Mouse (Mus musculus) cerebellum, adult (tissue): ENCODE measurements around the gene Aqp1.
A peak's percentile ranks its signal among the peaks of the same experiment; 100 is the strongest.

Experiments used
- ATAC-seq: cut with Nextera tagmentation; 2 replicates; pipeline ENCODE4 v1.9.2; 2017; ENCODE audit warnings: mild to moderate bottlenecking, moderate library complexity, mixed read lengths; ENCODE audit not compliant: insufficient number of reproducible peaks, low FRiP score, low TSS enrichment

The Aqp1 gene

GRCm38 (mm10) chr6:55356017-55356703, 19.9 kb downstream of the Aqp1 start:
- ATAC-seq = no peak

GRCm38 (mm10) chr6:55356976-55357635, 20.9 kb downstream of the Aqp1 start:
- no peak for ATAC-seq

- no peak for ATAC-seq
These were observed 21.4 kb downstream of the Aqp1 start for GRCm38 (mm10) chr6:55357636-55358031.

GRCm38 (mm10) chr6:55358731-55359143, 22.5 kb downstream of the Aqp1 start:
- ATAC-seq = peak; percentile 51; the same call in 1 of the 2 replicates

- no peak for ATAC-seq
These were observed 26.4 kb downstream of the Aqp1 start for GRCm38 (mm10) chr6:55362663-55363062.

GRCm38 (mm10) chr6:55367126-55367525, 30.9 kb downstream of the Aqp1 start:
- ATAC-seq = no peak

GRCm38 (mm10) chr6:55370831-55371230, 34.6 kb downstream of the Aqp1 start:
- ATAC-seq = no peak

GRCm38 (mm10) chr6:55376076-55376475, 39.8 kb downstream of the Aqp1 start, which contains the start of gene Ghrhr:
TSS of gene Ghrhr (plus strand) at chr6:55376295.
- no peak for ATAC-seq

- ATAC-seq = no peak
These were observed 40.3 kb downstream of the Aqp1 start for GRCm38 (mm10) chr6:55376511-55376910.

GRCm38 (mm10) chr6:55377461-55377860, 41.2 kb downstream of the Aqp1 start:
- ATAC-seq = no peak

- ATAC-seq = no peak
These were observed 43.6 kb downstream of the Aqp1 start for GRCm38 (mm10) chr6:55379641-55380335.

GRCm38 (mm10) chr6:55381966-55382365, 45.7 kb downstream of the Aqp1 start:
- no peak for ATAC-seq

- peak; percentile 67; the same call in 1 of the 2 replicates for ATAC-seq
These were observed 47.7 kb downstream of the Aqp1 start for GRCm38 (mm10) chr6:55383897-55384296.

GRCm38 (mm10) chr6:55384356-55384951, 48.2 kb downstream of the Aqp1 start:
- no peak for ATAC-seq

- ATAC-seq = no peak
These were observed 52.4 kb downstream of the Aqp1 start for GRCm38 (mm10) chr6:55388546-55389169.

- no peak for ATAC-seq
These were observed 53.1 kb downstream of the Aqp1 start for GRCm38 (mm10) chr6:55389321-55389720.

- ATAC-seq = no peak
These were observed 55.6 kb downstream of the Aqp1 start for GRCm38 (mm10) chr6:55391814-55392213.

GRCm38 (mm10) chr6:55392453-55392852, 56.2 kb downstream of the Aqp1 start:
- ATAC-seq = 0 out of 2 replicates have a peak, but pooled peaks have one; percentile 17

GRCm38 (mm10) chr6:55394854-55395253, 58.6 kb downstream of the Aqp1 start:
- peak; percentile 58 for ATAC-seq

GRCm38 (mm10) chr6:55396176-55396575, 59.9 kb downstream of the Aqp1 start:
- ATAC-seq = peak; percentile 22; the same call in 1 of the 2 replicates
